Mouse (Mus musculus) midbrain, embryonic 16.5 days (tissue): ENCODE data around the gene Cldn1. TPM values are rescaled to one million over a fixed set of nuclear protein-coding genes. Genes with fewer than 3 reads are reported as not detected.

Experiments used
- ATAC-seq: fragments of 200-750 bp; cut with Nextera tagmentation; 2 replicates; pipeline ENCODE4 v1.8.0; 2017; ENCODE audit warnings: moderate TSS enrichment
- H3K27ac ChIP-seq: fragments of 300-500 bp; sonication (generic); 2 replicates; pipeline ENCODE4 v1.5.1; 2014; ENCODE audit warnings: mild to moderate bottlenecking, low read length, mixed read lengths
- H3K27me3 ChIP-seq: fragments of 300-500 bp; sonication (generic); 2 replicates; pipeline ENCODE4 v1.6.1; 2014; ENCODE audit warnings: low read depth, low read length, mixed read lengths; ENCODE audit not compliant: control insufficient read depth, insufficient read depth
- H3K36me3 ChIP-seq: fragments of 300-500 bp; sonication (generic); 2 replicates; pipeline ENCODE4 v1.6.1; 2014; ENCODE audit warnings: mild to moderate bottlenecking, low read length, moderate library complexity, mixed read lengths; ENCODE audit not compliant: control insufficient read depth, insufficient read depth
- H3K4me1 ChIP-seq: fragments of 300-500 bp; sonication (generic); 2 replicates; pipeline ENCODE4 v1.6.1; 2014; ENCODE audit warnings: mild to moderate bottlenecking, low read length, mixed read lengths; ENCODE audit not compliant: control insufficient read depth, insufficient read depth
- H3K4me2 ChIP-seq: fragments of 300-500 bp; sonication (generic); 2 replicates; pipeline ENCODE4 v1.6.1; 2014; ENCODE audit warnings: mild to moderate bottlenecking, low read length, mixed read lengths
- H3K4me3 ChIP-seq: fragments of 300-500 bp; sonication (generic); 2 replicates; pipeline ENCODE4 v1.5.1; 2014; ENCODE audit warnings: low read depth, mild to moderate bottlenecking, low read length, moderate library complexity, mixed read lengths
- H3K9ac ChIP-seq: fragments of 300-500 bp; sonication (generic); 2 replicates; pipeline ENCODE4 v1.6.1; 2014; ENCODE audit warnings: low read depth, low read length, mixed read lengths
- H3K9me3 ChIP-seq: fragments of 300-500 bp; sonication (generic); replicated peaks from 2 replicates; pipeline ENCODE4 v1.6.1; 2014; ENCODE audit warnings: mild to moderate bottlenecking, low read length, mixed read lengths; ENCODE audit not compliant: control insufficient read depth, poor library complexity, severe bottlenecking
- WGBS: fragments of 180-500 bp; shearing (Covaris S2); extraction: QIAGEN DNeasy Blood & Tissue Kit; methylation state at CpG from one replicate; pipeline ENCODE4 v1.1.7; 2014; 5-methylcytosine and 5-hydroxymethylcytosine counted together
- polyA plus RNA-seq: library from polyadenylated mRNA; unstranded; fragments of >200 nt; fragmentation: Nextera tagmentation; extraction: Ambion mirVana; gene quantifications from 2 replicates; pipeline ENCODE4 v1.2.1, GENCODE M21; 2015

The Cldn1 gene
- polyA plus RNA-seq, 1 experiment from 2014 or later: 3.4 TPM

DNA sequence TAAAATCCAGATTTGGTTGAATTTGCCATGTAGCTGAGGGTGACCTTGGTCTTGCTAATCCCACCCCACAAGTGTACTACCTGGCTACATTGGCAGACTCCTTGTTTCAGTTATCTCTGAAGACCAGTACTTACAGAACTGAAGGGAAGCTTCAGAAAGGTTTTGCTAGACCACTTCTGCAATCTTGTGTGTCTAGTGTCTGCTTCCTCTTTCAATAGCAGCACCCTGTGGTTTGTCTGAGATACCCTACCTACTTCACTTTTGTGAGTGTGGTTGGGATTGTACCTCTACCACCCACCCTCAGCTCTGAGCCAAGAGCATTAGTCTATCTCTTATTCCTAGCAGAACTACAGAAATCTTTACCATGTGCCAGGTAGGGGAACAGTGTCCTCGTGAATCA, 22.8 kb downstream of the Cldn1 start:
- ATAC-seq: no peak
- Histone ChIP-seq H3K36me3 (no peaks in the 10 kb centered on the region), H3K27me3 (no peaks in the 10 kb centered on the region), H3K4me3 (no peak overlapping the region), H3K9me3 (no peaks in the 10 kb centered on the region), H3K4me1 (no peaks in the 10 kb centered on the region), H3K27ac (no peak overlapping the region), H3K4me2 (no peak overlapping the region), H3K9ac (no peak overlapping the region)
- 90% methylated on average over 1 of the region's 1 CpGs for WGBS

DNA sequence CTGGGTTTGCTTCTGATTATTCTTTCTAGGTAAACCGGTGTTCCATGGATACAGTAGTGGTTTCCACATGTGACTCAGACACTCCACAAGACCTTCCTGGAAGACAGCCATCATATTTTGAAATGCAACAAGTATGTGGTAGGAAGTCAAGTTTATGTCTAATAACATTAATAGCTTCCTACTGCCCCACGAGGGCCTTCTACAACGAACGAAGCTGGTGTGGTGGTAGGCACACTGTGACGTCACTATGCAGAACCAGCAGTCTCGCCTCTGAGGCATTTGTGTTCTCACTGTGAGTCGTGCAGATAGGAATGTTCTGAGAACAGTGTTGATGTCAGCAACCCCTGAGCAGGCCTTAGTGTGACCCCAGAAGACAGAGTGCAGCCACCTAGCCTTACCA, 55.4 kb downstream of the Cldn1 start:
- Histone ChIP-seq H3K36me3 (no peaks in the 10 kb centered on the region), H3K9me3 (no peaks in the 10 kb centered on the region), H3K27ac (no peak overlapping the region), H3K4me3 (no peak overlapping the region), H3K4me2 (no peak overlapping the region), H3K27me3 (no peaks in the 10 kb centered on the region), H3K9ac (no peak overlapping the region), H3K4me1 (no peaks in the 10 kb centered on the region)
- WGBS: 86% methylated on average over 7 of the region's 7 CpGs
- no peak for ATAC-seq

DNA sequence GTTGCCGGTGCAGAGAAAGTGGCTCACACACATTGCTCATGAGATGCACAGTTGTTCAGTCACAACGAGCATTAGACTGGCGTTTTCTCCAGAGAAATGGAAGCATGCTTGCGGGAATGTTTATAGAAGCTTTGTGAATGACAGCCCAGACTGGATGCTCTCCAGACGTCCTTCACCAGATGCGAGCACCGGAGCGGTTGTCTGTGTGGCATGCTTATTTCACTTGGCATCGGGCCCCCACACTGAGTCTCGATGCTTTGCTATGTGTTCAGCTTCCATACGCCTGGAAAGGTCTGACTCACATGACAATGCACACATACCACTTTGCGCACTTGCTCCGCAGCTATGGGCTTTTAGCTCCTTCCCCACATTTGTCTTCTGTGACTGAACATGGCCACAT, 56.8 kb downstream of the Cldn1 start:
- Histone ChIP-seq H3K27me3 (no peaks in the 10 kb centered on the region), H3K9ac (no peak overlapping the region), H3K4me1 (no peaks in the 10 kb centered on the region), H3K4me3 (no peak overlapping the region), H3K27ac (no peak overlapping the region), H3K9me3 (no peaks in the 10 kb centered on the region), H3K36me3 (no peaks in the 10 kb centered on the region), H3K4me2 (no peak overlapping the region)
- ATAC-seq: no peak
- WGBS: 81% methylated on average over 13 of the region's 13 CpGs

DNA sequence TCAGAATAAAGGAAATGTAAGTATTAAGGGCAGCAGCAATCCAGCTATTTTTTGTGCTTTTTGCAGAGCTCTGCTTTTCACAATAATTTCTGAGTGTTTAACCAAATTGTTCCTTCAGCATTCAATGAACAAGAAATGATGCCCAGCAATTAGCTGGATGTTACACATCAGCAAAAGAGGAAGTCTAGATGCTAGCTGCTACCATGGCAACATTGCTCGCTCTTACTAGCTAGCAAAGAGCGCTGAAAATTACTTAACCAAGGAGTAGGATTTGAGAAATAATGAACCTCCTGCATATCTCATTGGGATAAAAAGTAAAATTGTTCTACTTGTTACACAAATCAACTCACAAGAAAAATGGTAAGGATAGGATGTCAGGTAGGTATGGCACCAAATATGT, 62.2 kb downstream of the Cldn1 start:
- Histone ChIP-seq H3K36me3 (no peaks in the 10 kb centered on the region), H3K27ac (no peak overlapping the region), H3K9me3 (no peaks in the 10 kb centered on the region), H3K4me1 (no peaks in the 10 kb centered on the region), H3K4me3 (no peak overlapping the region), H3K27me3 (no peaks in the 10 kb centered on the region), H3K9ac (no peak overlapping the region), H3K4me2 (no peak overlapping the region)
- peak; percentile 80 for ATAC-seq
- whole genome bisulfite sequencing: 67% methylated on average over 2 of the region's 2 CpGs

Other genes starting within 250 kb of the Cldn1 start
- not detected in 2 replicates for gene Cldn16, start 91.3 kb upstream of the Cldn1 start, polyA plus RNA-seq
- gene Tmem207, start 154.9 kb upstream of the Cldn1 start, polyA plus RNA-seq: 0.16 and 0.57 TPM in 2 replicates
- 8.2 and 8.6 TPM in 2 replicates for gene Il1rap, start 209.9 kb upstream of the Cldn1 start, polyA plus RNA-seq